Mouse (Mus musculus) ovary, postnatal 36 days (tissue): Measurements from ENCODE around the gene Dynlt1f.
"Not testable (repeated sequence)": the region's sequence is repeated elsewhere in the genome, so short reads cannot be mapped to it uniquely, and the experiment has no call there.

Experiments
- DNase-seq: peaks from one replicate; pipeline ENCODE4 v3.0.0; 2022; ENCODE audit warnings: low spot score, mixed read lengths

Gene Dynlt1f

GRCm38 (mm10) chr17:6661093-6661816 is 5.6 kb upstream of the Dynlt1f start:
- peak; percentile 38 for DNase-seq

DNA sequence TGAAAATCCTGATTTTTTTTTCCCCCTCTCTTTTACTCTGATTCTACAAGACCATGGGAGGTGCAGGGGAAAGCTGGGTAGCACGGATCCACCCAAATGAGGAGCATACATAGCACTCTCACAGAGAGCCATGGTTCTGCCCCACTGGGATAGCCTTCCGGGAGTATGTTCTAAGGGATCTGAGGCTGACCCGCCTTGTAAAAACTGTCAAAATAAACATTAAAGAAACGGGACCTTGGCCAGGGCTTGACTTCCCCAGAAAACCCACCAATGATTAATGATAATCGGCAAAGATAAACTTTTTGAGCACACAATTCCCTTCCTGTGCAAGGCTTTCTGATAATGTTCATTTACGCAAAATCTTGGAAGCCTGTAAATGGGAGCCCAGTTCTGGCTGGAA is 4.9 kb upstream of the Dynlt1f start:
- DNase-seq: not testable (repeated sequence)

DNA sequence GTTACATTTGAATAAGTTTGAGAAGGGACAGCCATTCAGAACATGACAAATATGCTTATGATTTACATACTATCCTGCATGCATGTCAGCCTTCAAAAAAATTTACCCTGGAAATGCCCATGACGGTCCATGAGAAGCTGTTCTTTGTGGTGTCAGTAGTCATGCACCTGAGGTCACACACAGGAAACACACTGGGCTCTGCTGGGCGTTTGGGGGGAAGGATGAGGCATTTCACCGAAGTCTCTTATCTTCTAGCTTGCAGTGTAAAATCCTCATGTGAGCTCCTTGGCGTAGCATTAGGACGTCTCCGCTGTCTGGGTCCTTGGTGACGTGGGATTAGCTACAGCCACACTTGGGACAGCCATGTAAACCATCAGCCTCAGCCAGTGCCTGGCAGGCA is 3.1 kb upstream of the Dynlt1f start, which contains the start of gene Sytl3:
Gene Sytl3 (plus strand): TSS at position 293 of the 400 bp plus-strand sequence.
- DNase-seq: not testable (repeated sequence)

DNA sequence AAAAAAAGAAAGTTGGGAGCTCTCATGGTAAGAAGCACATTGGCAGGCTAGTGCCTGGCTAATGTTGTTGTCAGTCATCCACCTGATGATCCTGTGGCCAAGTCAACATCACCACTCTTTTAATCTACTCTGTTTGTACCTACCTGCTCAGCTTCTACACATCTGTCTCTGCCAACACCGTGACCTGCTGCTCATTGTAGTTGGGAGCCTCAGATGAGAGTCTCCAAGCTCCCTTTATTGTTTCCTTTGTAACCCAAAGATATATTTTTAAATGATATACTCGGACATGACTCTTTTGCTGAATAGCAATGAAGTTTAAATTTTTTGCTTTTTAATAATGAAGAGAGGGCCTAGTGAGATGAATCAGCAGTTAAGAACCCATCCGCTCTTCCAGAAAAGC is 771 bp upstream of the Dynlt1f start:
- not testable (repeated sequence) for DNase-seq

DNA sequence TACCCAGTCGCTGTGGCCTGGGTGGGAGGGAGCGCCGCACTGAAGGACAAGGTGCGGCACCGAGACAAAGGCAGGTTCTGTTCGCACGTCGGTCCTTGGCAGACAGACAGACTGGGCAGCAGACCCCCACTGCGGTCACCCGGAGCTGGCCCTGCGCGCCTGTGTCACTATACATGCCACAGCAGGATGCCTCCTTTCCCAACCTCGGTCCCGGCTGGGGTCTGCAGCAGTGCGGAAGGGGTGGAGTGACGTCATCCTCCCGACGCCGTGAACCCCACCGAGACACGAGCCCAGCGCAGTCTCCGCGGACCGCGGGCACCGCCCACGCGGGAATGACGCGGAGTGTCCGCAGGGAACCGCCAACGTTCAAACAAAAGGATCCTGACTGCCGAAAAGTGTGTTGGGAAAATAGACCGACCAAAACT is 601 bp downstream of the Dynlt1f start:
- peak; percentile 65 for DNase-seq

GRCm38 (mm10) chr17:6653341-6653946 is 2.3 kb downstream of the Dynlt1f start:
- DNase-seq: not testable (repeated sequence)

DNA sequence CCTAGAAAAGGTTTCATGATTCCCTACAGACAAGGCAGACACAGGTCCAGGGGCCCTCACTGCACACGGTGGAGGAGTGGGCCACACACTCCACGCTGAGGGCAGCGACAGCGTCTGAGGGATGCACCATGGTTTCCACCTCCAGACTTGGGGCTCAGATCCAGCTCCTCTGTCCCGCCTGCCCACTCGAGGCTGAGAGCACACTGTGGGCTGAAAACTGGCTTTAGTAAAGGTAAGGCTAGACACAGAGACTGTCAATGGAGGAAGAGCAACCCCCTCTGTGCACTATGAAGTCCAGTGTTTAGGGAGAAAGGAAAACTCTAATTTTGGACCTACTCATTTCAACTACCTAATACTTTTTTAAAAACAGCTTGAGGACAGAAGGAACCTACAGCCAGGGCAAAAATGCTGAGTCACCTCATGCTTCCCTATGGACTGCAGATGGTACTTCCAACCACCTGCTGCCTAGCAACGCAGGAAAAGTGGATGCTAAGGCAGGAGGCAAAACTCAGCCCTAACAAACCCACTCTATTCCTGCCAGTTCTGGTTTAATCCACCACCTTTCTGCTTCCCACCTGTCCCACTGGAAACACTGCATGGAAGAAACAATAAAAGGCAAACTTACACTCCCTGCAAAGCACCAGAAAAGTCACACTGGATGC is 4.7 kb downstream of the Dynlt1f start:
- DNase-seq: not testable (repeated sequence)

DNA sequence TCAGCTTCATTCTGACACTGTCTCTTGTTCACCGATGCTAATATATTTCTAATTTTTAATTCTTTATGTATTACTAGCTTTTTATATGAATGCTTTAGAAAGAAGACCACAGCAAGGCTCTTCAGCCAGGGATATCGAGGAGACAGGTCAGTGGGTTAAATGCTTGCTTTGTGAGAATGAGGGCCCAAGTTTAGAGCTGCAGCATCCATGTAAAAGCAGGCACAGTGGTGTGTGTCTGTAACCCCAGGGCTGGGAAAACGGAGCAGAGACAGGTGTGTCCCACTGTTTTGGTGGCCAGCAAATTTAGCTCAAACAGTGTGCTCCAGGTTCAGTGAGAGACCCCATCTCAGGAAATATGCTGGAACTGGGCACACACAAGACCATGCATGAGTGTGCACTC is 8.2 kb downstream of the Dynlt1f start:
- not testable (repeated sequence) for DNase-seq

DNA sequence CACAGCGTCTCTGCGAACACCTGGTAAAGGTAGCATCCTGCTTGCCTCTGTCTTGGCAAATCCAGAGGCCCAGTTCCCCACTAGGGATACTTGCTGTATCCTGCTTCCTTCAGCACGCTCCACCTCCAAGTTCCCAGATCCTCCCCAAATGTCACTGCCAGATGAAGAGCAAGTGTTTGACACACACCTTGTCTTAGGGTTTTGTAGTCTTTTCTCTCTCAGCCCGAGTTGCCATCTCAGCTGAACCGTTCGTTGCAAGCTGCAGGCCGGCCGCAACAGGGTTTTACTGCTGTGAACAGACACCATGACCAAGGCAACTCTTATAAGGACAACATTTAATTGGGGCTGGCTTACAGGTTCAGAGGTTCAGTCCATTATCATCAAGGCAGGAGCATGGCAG is 8.9 kb downstream of the Dynlt1f start:
- DNase-seq: not testable (repeated sequence)

- DNase-seq: not testable (repeated sequence)
Observed at GRCm38 (mm10) chr17:6645668-6646067, 10.0 kb downstream of the Dynlt1f start.

GRCm38 (mm10) chr17:6644673-6645072 is 11.0 kb downstream of the Dynlt1f start:
- not testable (repeated sequence) for DNase-seq

GRCm38 (mm10) chr17:6644210-6644609 is 11.5 kb downstream of the Dynlt1f start:
- not testable (repeated sequence) for DNase-seq

- not testable (repeated sequence) for DNase-seq
Observed at GRCm38 (mm10) chr17:6640771-6641429, 14.8 kb downstream of the Dynlt1f start.

GRCm38 (mm10) chr17:6640044-6640637 is 15.6 kb downstream of the Dynlt1f start:
- DNase-seq: not testable (repeated sequence)

DNA sequence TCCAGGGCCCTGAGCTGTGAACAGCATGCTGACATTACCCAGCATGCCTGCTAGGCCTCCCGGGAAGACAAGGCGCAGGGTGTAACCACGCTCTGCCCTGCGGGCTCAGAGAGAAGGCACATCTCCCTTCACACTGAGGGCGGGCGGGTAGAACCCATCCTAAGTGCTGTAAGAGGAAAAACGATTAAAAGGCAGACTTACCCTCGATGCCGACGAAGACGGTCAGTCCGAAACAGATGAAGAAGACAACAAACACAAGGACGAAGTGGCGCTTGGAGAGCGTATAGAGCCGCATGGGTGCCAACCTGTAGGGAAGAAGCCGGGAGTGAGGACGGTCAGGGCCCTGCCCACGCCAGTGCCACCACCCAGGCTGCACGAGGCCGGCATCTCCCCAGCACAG is 16.2 kb downstream of the Dynlt1f start:
- not testable (repeated sequence) for DNase-seq

DNA sequence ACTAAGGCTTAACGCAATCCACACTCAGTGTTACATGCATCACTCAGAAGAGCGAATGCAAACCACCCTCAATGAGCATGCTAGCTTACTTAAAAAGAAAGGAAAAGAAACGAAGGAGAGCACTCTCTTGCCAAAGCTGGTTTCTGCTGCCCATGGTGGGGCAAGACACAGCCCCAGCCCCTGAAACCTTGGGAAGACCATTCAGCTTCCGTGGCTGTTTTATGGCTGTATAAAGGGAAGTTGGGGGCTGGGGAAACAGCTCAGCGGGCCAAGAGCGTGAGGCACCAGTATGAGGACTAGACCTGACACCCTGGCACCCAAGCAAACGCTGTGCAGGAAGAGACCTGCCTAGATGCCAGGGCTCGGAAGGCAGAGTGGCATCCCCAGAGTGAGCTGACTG is 17.3 kb downstream of the Dynlt1f start:
- DNase-seq: not testable (repeated sequence)

DNA sequence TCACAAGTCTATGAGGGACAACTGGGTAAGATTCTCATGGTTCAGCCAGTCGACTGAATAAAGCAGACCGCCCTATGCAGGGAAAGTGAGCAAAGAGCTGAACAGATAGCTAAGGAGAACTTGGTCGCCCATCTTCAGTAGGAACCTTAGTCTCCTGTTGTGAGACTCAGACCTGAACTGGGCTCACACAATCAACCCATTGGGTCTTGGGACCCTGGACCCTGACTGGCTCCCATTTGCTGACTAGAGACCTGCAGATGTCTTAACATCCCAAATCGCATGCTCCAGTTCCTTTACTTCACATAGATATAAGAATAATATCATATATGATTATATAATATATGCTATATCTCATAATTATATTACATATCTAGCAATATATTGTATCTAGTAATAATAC is 18.3 kb downstream of the Dynlt1f start:
- not testable (repeated sequence) for DNase-seq

DNA sequence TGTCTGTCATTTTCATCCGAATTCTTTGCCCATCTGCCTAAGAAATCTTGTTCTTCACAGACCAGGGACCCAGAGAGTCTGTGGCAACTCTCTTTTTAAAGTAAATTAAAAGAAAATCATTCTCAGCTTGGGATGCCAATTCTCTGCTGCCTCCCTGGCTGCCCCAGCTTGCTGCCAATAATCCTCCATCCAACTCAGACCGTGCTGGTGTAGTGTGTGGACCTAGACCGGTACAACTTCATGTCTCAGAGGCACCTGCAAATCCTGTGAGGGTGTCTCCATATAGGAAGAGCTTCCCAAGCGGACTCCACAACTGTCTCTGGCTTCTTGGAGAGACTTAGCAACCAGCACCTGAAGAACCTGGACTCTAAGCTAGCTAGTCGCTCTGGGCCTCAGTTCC is 18.8 kb downstream of the Dynlt1f start:
- DNase-seq: no peak

DNA sequence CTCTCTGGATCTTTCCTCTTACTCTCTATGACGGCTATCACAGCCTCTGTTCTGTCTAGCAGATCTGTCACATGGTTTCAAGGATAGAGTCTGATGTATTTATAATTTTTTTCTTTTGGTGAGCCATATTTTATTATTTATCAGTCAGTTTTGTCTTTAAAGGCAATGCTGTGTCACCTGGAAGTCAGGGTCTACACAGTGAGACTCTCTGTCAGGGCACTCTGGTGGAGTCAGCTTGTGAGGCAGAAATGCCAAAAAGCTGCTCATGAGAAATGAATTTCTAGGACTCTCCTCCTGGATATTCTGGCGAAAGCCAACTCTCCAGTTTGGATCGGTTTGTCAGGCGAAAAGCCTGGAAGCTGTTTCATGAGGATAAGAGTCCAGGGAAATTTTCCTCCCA is 19.9 kb downstream of the Dynlt1f start:
- not testable (repeated sequence) for DNase-seq

- not testable (repeated sequence) for DNase-seq
Observed at GRCm38 (mm10) chr17:6632850-6633249, 22.9 kb downstream of the Dynlt1f start.

DNA sequence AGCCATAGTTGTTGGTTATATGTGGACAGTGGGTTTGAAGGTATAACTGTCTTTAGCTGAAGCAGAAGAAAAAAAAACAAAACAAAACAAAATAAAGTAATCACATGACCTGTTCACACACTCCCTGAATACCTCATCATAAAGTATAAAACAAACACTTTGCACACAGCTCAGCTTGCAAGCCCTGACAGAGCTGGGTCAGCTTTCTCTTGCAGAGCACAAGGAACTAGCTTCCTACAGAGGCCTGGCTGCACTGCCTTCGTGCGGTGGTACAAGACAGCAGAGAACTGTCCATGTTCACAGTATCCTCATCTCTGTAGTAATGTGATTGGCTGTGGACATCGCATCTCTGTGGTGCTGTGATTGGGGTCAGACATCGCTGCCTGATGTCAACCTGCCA is 25.3 kb downstream of the Dynlt1f start:
- not testable (repeated sequence) for DNase-seq
